Mouse (Mus musculus) embryonic stem cell, embryonic (primary cell): ENCODE measurements around the gene Anxa11.

Experiments used
- CTCF ChIA-PET, 4 experiments: fragments of 300-600 bp in 2 of 4; fragments of 350-600 bp in 2 of 4; sonication (Branson Sonifier 250); formaldehyde crosslinking; loops; one replicate each; lab custom pipeline; 2022; ENCODE audit warnings: inconsistent platforms in 2 of 4; lab: Charles Lee
- POLR2A ChIA-PET, 4 experiments: fragments of 300-600 bp in 2 of 4; fragments of 350-600 bp in 2 of 4; sonication (Branson Sonifier 250); formaldehyde crosslinking; loops; one replicate each; lab custom pipeline; 2022; ENCODE audit warnings: antibody characterized with exemption in 4 of 4, inconsistent platforms in 1 of 4; lab: Charles Lee

Anxa11 gene

DNA sequence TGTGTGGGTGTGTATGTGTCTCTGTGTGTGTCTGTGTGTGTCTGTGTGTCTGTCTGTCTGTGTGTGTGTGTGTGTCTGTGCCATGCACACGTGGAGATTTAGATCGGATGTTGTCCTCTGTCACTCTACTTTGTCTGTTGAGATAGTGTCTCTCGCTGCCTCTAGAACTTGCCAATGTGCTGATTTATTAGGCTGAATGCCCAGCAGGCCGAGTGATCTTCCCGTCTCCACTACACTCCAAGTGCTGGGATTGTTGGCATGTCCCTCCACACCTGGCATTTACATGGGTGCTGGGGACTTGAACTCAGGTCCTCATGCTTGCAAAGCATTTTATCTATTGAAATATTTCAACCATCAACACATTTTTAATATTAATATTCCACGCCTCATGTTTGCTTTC, 9.2 kb downstream of the Anxa11 start:
- POLR2A ChIA-PET: interaction anchor here in 2 of 4 experiments (0.6 to 7.7 kb wide), 5 partner anchors 9 to 1226 kb away, joined by 3 to 86 read pairs (median 4); partner anchors contain the start of gene Anxa11 (in 2 of the 2)
- CTCF ChIA-PET: no interaction called here

DNA sequence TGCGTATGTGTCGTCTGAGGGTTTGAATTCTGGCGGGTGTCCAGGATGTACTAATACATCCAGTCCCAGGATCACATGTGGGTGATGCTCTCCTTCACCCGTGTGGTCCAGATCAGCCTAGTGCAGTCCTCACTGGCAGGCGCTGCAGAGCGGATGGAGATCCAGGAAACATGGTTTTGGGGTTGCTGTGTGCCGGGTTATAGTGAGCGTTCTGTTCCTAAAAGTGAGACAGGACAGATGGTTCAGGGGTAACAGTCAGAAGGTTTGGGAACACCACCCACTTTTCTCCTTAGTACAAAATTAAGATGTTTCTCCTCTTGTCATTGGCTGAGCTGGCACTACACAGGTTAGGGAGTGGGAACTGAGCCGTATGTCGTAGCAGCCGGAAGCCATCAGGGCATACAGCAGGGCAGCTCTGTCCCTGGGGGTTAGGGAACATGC, 10.2 kb downstream of the Anxa11 start:
- CTCF ChIA-PET: interaction anchor here in 1 of 4 experiments (0.5 kb wide), 1 partner anchor 66 kb away, joined by 3 read pairs; no protein-coding TSS in a partner anchor
- POLR2A ChIA-PET: interaction anchor here in 3 of 4 experiments (1.7 to 9.0 kb wide), 5 partner anchors 10 to 17 kb away, joined by 6 to 86 read pairs (median 10); partner anchors contain the start of gene Anxa11 (in 3 of the 3)

DNA sequence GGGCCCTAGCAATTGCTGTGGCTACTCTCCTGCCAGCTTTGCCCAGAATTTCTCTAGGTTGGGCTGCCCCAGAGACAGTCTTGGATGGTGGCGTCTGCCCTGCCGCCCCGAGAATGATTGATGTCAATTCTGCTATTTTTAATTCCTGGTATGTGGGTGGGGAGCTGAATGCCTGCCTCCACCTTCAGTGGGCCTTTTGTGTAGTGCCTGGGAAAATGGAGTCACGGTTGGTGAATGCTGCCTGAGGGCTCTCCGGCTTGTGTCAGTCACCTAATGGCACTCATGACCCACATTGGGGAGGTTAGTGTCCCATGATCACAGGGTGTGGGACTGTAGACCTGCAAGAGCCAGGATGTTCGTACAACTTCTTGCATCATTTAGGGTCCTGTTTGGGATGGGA, 11.3 kb downstream of the Anxa11 start:
- ChIA-PET POLR2A (interaction anchor here (1.1 to 9.0 kb wide), 9 partner anchors 8 to 48 kb away, joined by 3 to 86 read pairs (median 7); partner anchors contain the start of gene Anxa11 (in 3 of the 4)), CTCF (interaction anchor here in 1 of 4 experiments (0.5 kb wide), 1 partner anchor 24 kb away, joined by 3 read pairs; no protein-coding TSS in a partner anchor)

DNA sequence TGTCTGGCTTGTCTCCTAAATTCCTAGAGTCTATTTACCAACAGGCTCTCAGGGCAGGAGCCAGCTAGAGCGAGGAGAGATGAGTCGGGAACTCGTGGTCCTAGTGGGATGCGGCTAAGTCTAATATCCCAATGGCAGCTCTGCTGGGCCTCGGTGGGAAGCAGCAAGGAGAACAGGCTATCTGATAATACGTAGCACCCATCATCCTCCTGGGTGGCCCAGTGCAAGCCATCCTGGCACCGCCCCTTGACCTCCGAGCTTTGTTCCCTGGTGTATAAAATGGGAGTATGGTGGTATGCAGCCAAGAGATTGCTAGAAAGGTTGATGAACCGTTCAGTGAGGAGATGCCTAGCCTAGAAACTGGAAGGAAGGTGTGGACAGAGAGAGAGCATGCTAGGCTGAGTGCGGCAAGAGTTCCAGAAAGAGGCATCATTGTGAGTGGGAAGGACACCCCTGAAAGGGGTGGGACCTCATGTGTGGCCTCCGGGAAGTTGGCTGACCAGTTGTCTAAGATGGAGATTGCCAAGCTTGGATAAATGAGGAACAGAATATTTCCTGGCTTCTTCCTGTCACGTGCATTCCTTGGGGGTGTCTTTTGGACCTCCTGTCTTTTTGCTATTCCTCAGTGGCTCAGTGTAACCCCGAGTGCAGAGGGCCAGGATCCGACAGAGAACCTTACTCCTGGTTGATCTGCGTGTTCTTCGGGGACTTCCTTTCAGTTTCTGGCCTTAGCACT, 11.9 kb downstream of the Anxa11 start:
- ChIA-PET POLR2A (interaction anchor here (1.1 to 9.0 kb wide), 10 partner anchors 9 to 49 kb away, joined by 3 to 86 read pairs (median 7); partner anchors contain the start of gene Anxa11 (in 3 of the 4)), CTCF (no interaction called here)

DNA sequence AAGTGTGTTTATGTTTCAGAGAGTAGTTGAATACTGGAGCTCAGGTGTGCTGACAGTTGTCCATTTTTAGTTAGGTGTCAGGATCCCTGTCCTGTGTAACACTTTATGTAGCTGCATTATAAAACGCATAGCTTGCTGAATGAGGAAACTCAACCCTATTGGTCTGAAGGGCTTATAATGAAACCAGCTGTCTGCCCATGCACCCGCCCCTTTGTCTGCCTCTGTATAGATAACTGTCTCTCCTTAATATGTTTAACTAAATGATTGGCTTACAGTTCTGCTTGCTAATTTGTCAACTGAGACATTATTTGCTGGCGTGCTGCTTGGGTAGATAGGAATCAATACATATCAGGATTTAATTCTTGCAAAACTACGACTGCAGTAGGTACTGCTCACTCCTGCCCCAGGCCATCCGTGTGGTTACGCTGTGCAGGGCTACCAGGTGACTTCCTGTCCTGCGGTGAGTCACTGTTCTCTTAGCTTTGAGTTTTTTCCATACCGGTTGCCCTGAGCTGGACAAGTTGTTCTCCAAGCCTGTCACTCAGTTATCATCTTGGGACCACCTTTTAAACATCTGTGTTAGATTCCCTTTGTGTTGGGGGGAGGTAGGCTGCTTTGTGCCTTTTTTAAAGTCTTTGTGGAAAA, 13.4 kb downstream of the Anxa11 start:
- CTCF ChIA-PET: interaction anchor here in 2 of 4 experiments (0.8 to 1.3 kb wide), 3 partner anchors 9 to 226 kb away, joined by 3 to 5 read pairs (median 3); no protein-coding TSS in a partner anchor
- POLR2A ChIA-PET: interaction anchor here in 3 of 4 experiments (0.7 to 9.0 kb wide), 18 partner anchors 9 to 190 kb away, joined by 3 to 86 read pairs (median 6); partner anchors contain the start of gene Anxa11 (in 3 of the 3)

DNA sequence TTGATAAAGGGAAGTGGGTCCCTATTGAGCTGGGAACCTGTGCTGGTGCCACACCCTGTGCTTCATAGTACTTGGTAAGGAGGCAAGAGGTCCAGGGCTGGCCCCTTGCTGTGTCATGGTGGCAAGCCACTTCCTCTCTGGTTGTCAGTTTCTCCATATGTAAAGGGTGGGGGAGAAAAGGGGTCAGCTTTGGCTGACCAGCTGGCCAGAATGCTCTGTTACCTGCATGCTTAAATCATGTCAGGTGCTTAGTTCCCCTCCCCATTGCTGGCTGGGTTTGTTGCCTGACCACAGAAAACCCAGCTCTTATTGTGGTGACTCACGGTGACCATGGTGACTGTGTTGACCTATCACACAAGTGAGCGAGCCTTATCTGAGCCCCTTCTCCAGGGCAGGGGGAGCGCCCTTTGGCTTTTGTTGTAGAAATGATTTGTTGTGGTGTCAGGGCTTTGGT, 15.2 kb downstream of the Anxa11 start:
- CTCF ChIA-PET: interaction anchor here in 1 of 4 experiments (0.6 kb wide), 1 partner anchor 58 kb away, joined by 13 read pairs; no protein-coding TSS in a partner anchor
- POLR2A ChIA-PET: interaction anchor here in 3 of 4 experiments (0.5 to 9.0 kb wide), 8 partner anchors 9 to 393 kb away, joined by 3 to 86 read pairs (median 15); partner anchors contain the start of gene Anxa11 (in 2 of the 3)

DNA sequence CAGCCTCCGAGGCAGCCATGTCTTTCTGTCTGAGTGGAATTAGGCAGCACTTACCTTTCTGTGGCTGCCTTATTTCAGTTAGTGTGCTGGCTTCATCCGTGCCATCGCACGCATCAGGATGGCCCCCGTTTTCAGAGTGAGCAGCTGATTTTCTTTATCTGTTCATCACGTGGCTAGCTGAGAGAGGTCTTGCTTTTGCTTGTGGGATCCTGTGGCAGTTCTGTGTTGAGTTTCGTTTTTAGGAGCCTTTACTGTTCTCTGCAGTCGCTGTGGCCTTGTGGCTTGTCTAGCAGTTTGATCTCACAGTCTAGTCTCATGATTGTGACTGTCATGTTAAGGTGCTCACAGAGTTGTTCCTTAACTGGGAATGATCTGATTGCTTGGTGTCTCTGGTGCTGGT, 16.0 kb downstream of the Anxa11 start:
- ChIA-PET CTCF (interaction anchor here in 1 of 4 experiments (0.6 kb wide), 1 partner anchor 58 kb away, joined by 13 read pairs; no protein-coding TSS in a partner anchor), POLR2A (interaction anchor here in 3 of 4 experiments (1.2 to 9.0 kb wide), 5 partner anchors 11 to 19 kb away, joined by 5 to 86 read pairs (median 18); partner anchors contain the start of gene Anxa11 (in 2 of the 3))

DNA sequence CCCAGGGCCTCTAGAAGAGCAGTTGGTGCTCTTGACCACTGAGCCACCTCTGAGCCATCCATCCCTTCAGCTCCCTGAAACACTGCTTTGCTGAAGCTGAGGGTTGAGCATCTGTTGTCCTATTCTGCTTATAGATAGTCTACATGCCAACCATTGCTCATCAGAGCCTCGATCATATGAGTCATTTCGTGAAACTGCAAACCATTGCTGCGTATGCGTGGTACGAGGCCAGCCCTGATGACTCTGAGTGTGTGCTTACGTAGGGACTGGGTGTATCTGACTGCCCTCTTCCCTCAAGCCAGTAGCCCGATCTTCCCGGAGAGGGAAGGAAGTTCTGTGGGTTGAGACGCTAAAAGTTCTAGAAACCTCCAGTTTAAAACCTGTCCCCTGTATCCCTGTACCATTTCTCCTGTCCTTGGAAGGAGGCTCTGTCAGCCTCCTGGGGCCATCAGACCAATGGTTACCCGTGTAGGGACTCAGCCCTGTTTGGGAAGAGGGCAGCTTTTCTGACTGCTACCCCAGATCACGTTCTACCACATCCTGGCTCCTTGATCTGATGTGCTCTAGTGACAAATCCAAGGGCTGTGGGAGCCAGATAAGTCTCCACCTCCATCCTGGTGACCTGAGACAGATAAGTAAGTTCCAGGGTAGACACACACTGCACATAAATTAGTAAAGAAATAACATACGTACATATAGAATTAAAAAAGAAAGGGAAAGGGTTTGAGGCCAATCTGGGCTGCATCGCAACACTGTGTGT, 20.0 kb downstream of the Anxa11 start:
- ChIA-PET CTCF (no interaction called here), POLR2A (no interaction called here)

DNA sequence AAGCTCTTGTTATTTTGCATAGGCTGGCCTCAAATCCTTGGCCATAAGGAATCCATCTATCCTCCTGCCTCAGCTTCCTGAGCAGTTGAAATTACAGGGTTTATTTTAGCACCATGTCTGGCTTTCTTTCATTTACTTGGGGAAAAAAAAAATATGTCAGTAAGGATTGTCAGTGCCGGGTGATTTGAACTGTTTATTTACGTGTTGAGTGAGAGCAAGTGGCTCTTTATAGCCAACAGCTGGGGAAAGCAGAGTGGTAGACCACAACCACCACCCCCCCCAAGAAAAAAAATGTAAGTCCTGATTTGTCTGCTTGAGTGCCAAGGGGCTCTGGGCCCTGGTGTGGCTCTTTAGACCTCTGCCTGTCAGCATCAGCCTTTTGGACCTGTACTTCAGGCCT, 21.8 kb downstream of the Anxa11 start:
- ChIA-PET POLR2A (interaction anchor here in 3 of 4 experiments (0.9 to 2.0 kb wide), 13 partner anchors 8 to 45 kb away, joined by 3 to 21 read pairs (median 4); partner anchors contain the start of gene Anxa11 (in 3 of the 3)), CTCF (no interaction called here)

DNA sequence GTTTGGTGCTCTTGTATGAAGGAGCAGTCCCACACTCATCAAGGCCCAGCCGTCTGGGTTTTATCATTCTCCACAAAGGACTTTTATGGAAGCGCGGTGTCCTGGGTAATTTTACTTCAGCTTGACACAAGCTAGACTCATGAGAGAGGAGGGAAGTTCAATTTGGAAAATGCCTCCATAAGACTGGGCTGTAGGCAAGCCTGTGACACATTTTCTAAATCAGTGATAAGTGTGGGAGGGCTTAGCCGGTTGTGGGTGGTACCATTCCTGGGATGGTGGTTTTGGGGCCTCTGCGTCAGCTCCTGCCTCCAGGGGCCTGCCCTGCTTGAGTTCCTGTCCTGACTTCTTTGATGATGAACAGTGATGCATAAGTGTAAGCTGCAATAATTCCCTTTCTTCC, 23.3 kb downstream of the Anxa11 start:
- ChIA-PET CTCF (interaction anchor here in 1 of 4 experiments (1.1 kb wide), 1 partner anchor 33 kb away, joined by 4 read pairs; no protein-coding TSS in a partner anchor), POLR2A (interaction anchor here in 2 of 4 experiments (0.8 to 2.3 kb wide), 6 partner anchors 9 to 34 kb away, joined by 3 to 14 read pairs (median 4); partner anchors contain the start of gene Anxa11 (in 2 of the 2))

DNA sequence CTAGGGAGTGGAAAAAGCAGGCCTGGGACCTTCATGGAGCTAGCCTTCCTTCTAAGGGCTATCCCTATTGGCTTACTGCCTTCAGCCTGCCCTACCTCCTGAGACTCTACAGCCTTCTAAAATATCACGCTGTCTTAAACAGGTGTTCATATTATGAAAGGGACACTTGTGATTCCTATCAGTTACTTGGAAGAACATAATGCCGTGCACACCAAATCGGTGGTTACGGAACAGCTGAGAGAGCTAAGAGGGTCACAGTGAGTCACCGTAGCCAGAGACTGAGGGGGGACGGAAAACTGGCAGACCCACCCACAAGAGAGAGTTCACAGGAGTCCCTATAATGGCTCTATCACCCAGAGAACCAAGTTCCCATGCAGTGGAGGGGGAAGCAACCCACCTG, 24.4 kb downstream of the Anxa11 start:
- CTCF ChIA-PET: interaction anchor here in 2 of 4 experiments (0.6 to 1.5 kb wide), 2 partner anchors 24 to 478 kb away, joined by 8 to 9 read pairs; partner anchors contain the start of gene Anxa11 (in 1 of the 2)
- POLR2A ChIA-PET: interaction anchor here in 3 of 4 experiments (0.6 to 5.0 kb wide), 13 partner anchors 11 to 555 kb away, joined by 3 to 38 read pairs (median 4); partner anchors contain the start of gene Anxa11 (in 3 of the 3)

DNA sequence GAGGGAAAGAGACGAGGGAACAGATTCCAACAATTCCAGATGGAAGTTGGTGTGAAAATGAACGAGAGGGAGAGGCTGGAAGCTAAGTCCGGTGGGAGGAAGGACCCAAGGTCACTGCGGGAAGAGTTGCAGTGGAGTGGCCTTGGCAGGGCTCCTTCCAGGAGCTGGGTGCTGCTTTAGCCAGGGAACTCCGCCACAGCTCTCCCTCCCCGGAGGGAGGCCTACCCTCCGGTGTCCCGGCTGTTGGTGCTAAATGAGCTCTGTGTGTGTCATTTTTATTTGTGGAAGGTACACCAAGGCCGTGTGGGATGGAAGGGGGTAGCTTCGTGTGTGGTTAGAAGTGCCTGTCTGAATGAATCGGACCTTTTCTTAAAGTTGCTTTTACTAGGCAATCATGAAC, 24.9 kb downstream of the Anxa11 start:
- CTCF ChIA-PET: interaction anchor here in 2 of 4 experiments (0.6 to 1.5 kb wide), 2 partner anchors 24 to 478 kb away, joined by 8 to 9 read pairs; partner anchors contain the start of gene Anxa11 (in 1 of the 2)

DNA sequence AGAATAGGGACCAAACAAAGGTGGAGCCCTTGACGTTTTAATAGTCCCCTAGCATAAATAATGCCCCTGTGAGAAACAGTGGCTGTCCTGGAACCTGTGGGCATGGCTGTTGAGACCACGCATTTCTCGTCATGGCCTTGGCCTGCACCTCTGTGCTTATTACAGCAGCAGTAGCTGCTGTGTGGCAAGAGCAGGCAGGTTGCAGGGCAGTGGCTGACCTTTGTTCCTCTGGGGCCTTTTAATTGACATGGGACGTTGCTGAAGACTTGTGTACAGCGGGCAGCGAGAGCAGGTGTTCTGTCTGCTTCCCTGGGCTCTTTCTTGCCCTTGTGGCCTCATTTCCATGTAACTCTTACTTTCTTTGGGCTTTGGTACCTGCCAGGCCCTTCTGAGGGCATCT, 25.9 kb downstream of the Anxa11 start:
- ChIA-PET POLR2A (interaction anchor here in 3 of 4 experiments (0.7 to 5.0 kb wide), 9 partner anchors 8 to 26 kb away, joined by 3 to 63 read pairs (median 11); partner anchors contain the start of gene Anxa11 (in 3 of the 3)), CTCF (interaction anchor here in 2 of 4 experiments (0.6 to 1.4 kb wide), 2 partner anchors 19 to 26 kb away, joined by 3 to 5 read pairs; no protein-coding TSS in a partner anchor)

More for the DNA sequence above, 24.9 kb downstream of the Anxa11 start:
- POLR2A ChIA-PET: interaction anchor here in 3 of 4 experiments (0.6 to 5.0 kb wide), 13 partner anchors 11 to 554 kb away, joined by 3 to 38 read pairs (median 4); partner anchors contain the start of gene Anxa11 (in 3 of the 3)

DNA sequence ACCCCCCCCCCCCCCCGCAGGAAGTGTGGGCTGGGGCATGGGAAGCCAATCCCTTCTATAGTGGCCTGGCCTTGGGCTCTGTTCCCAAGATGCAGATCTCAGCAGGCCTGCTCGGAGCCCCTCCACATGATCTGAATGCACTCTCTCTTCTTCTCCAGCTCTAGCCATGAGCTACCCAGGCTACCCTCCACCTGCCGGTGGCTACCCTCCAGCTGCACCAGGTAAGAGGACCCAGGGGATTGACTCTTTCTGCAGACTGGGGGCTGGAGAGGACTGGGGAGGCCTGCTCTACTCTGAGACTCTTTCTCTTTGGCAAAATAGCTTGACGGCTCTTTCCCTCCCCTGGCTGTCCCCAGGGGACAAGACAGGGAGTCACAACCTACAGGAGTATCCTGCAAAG, 26.8 kb downstream of the Anxa11 start:
- ChIA-PET CTCF (interaction anchor here in 1 of 4 experiments (1.0 to 1.4 kb wide), 2 partner anchors 27 to 36 kb away, joined by 3 to 5 read pairs; no protein-coding TSS in a partner anchor), POLR2A (interaction anchor here in 3 of 4 experiments (0.7 to 5.0 kb wide), 26 partner anchors 9 to 276 kb away, joined by 3 to 63 read pairs (median 5); partner anchors contain the start of gene Anxa11 (in 3 of the 3))

DNA sequence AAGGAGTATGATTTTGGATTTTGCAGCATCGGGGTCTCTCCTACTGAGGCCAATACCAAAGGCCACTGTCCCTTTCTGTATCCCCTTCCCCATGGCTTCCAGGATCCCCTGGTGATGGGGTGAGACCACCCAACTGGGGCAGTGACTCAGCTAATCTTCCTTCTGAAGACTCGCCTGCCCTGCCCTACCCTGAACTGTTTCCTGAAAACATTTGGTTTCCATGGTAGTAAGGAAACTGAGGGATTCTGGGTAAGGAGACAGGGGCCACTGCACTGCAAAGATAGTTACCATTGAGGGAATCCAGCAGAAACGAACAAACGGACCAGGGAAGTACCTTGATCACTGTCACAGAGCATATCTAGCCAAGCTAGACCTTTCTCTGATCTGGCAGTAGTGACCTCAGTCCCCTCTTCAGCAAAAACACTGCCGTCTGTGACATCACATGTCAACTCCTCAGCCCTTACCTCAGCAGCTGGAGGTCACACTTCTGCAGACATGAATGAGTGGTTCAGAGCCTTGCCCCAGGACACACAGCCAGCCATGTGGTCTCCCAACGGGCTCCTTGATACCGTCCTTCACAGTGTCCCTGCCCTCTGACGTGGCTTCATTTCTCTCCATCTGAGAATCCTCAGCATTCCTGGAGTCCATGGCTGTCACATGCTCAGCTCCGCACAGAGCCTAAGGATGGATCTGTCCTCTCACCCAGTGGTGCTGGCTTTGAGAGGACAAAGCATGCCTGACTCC, 27.4 kb downstream of the Anxa11 start:
- ChIA-PET POLR2A (interaction anchor here in 3 of 4 experiments (0.7 to 5.0 kb wide), 27 partner anchors 9 to 277 kb away, joined by 3 to 63 read pairs (median 5); partner anchors contain the start of gene Anxa11 (in 3 of the 3)), CTCF (interaction anchor here in 2 of 4 experiments (1.0 to 1.4 kb wide), 2 partner anchors 28 to 37 kb away, joined by 3 to 5 read pairs (median 5); no protein-coding TSS in a partner anchor)
